Mouse (Mus musculus): ENCODE results near the gene A830018L16Rik. TPM values are rescaled to one million over a fixed set of nuclear protein-coding genes. Genes with fewer than 3 reads are reported as not detected.

The A830018L16Rik gene
- polyA plus RNA-seq (2015; fragmentation: Nextera tagmentation; extraction: Ambion mirVana), result 0.02 and 0.03 TPM in 2 replicates

DNA sequence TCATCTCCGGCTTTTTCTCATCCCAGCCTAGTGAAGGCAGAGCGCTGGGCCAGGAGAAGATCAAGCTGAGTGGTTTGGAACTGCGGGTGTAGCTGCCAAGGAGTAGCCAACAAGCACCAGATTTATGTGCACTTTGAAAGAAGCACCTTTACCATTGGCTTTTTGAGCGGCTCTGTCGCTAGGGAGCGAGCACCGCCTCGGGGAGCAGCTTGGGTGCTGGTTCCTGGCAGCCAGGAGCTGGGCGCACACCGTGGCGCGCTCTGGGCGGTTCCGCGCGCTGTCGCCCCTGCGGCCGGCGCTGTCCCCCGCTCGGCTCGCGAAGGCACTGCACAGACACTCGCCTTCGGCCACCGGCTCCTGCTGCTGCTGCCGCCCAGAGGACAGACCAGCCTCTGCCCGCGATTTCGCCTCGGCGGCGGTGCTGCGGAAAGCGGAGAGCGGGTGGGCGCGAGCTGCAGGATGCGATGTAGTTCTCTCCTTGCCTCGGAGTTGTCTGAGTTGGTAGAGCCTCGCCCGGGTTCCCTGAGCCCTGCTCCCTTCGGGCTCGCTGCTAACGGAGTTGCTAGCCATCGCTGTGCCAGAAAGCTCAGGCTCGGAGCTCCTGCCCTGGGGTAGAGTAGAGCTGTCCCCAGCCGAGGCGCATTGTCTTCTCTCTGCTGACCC, at the start of gene A830018L16Rik:
Gene A830018L16Rik (plus strand): TSS at position 212 of the 663 bp plus-strand sequence.
- Histone ChIP-seq H3K4me3 (replicated peaks) (peak within 1 kb of the TSS; percentile 17; the same call in 1 of the 2 replicates), H3K4me2 (peak within 1 kb of the TSS; percentile 49), H3K27ac (replicated peaks) (no peak within 1 kb of the TSS), H3K36me3 (replicated peaks) (no peaks in the 10 kb centered on the region), H3K9me3 (replicated peaks) (no peaks in the 10 kb centered on the region), H3K27me3 (peaks cover 23% of the 10 kb centered on the region), H3K4me1 (replicated peaks) (no peaks in the 10 kb centered on the region), H3K9ac (no peak within 1 kb of the TSS)
- ATAC-seq (ENCODE audit: insufficient read depth), result no peak
- under 1% methylated on average over 50 of the region's 50 CpGs for WGBS (ENCODE audit: insufficient replicate concordance)

DNA sequence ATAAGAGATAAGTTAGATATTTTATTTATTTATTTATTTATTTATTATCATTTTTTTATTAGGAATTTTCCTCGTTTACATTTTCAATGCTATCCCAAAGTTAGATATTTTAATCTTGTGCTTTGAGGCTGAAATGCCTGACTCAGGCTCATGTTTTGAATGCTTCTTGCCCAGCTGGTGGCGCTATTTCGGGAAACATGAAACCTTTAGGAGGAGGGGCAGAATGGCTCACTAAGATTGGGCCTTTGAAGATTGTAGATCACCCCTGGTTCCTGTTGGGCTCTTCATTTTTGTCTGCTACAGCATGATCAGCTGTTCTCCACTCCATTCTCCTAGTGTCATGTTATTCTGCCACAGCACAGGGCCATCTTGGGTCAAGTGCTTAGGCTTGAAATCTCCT, 28.1 kb upstream of the A830018L16Rik start:
- WGBS (ENCODE audit: insufficient replicate concordance), result 31% methylated on average over 3 of the region's 3 CpGs
- Histone ChIP-seq H3K27me3 (no peaks in the 10 kb centered on the region), H3K4me1 (replicated peaks) (no peaks in the 10 kb centered on the region), H3K9me3 (replicated peaks) (no peaks in the 10 kb centered on the region), H3K9ac (no peak overlapping the region), H3K27ac (replicated peaks) (no peak overlapping the region), H3K36me3 (replicated peaks) (no peaks in the 10 kb centered on the region), H3K4me3 (replicated peaks) (no peak overlapping the region), H3K4me2 (no peak overlapping the region)
- no peak for ATAC-seq (ENCODE audit: insufficient read depth)

DNA sequence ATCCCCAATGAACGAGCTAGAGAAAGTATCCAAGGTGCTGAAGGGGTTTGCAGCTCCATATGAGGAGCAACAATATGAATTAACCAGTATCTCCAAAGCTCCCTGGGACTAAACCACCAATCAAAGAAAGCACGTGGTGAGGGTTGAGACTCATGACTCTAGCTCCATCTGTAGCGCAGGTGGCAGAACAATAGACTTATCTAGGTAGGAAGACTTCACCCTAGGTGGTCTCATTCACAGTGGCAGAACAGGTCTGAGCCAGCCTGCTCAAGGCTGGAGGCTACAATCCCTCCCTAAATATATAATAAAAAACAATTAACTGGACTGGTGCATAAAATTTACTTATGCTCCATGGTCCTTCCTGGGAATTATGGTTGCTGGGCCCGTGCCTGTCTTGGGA, 18.5 kb upstream of the A830018L16Rik start:
- no peak overlapping the region for H3K9ac ChIP-seq
- H3K4me1 ChIP-seq (replicated peaks), result no peaks in the 10 kb centered on the region
- H3K9me3 ChIP-seq (replicated peaks), result no peaks in the 10 kb centered on the region
- no peak overlapping the region for H3K4me2 ChIP-seq
- WGBS (ENCODE audit: insufficient replicate concordance), result 50% methylated on average over 4 of the region's 4 CpGs
- no peak for ATAC-seq (ENCODE audit: insufficient read depth)
- no peak overlapping the region for H3K27ac ChIP-seq (replicated peaks)
- no peaks in the 10 kb centered on the region for H3K27me3 ChIP-seq
- H3K36me3 ChIP-seq (replicated peaks), result no peaks in the 10 kb centered on the region
- H3K4me3 ChIP-seq (replicated peaks), result no peak overlapping the region

DNA sequence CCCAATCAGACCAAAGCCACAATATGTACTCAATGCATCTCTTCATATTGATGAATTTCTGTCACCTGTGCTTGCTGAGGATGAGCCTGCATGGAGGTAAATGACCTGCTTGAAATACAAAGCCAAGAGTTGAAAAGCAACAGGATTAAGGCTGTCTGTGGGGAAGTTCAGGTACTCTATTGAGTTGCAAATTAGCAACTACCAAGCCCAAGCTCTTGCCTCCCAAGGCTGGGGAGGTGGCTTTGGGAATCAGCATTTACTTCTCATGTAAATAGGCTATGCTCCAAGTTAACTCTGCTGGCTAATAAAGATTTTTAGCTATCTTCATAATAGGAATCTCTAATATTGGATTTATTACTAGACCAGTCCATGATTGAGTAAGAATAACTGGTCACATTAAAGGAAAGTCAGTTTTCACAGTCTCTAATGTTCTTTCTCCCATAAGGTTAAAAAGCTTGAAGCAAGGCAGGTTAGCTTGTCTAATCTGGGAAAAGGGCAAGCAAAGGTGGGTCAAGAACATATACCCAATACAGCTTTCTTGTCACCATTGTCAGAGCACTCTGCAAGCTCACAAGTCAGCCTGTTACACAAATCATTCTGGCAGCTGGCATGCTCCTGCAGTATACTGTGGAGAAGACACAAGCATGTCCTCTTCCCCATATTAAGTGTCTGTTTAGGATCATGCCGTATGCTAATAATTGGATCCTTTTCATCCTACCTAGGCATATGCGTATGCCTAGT, 17.7 kb upstream of the A830018L16Rik start:
- Histone ChIP-seq H3K36me3 (replicated peaks) (no peaks in the 10 kb centered on the region), H3K4me2 (no peak overlapping the region), H3K4me3 (replicated peaks) (no peak overlapping the region), H3K9ac (no peak overlapping the region), H3K27ac (replicated peaks) (no peak overlapping the region), H3K4me1 (replicated peaks) (no peaks in the 10 kb centered on the region), H3K9me3 (replicated peaks) (no peaks in the 10 kb centered on the region), H3K27me3 (no peaks in the 10 kb centered on the region)
- no peak for ATAC-seq (ENCODE audit: insufficient read depth)
- WGBS (ENCODE audit: insufficient replicate concordance), result 76% methylated on average over 2 of the region's 2 CpGs

DNA sequence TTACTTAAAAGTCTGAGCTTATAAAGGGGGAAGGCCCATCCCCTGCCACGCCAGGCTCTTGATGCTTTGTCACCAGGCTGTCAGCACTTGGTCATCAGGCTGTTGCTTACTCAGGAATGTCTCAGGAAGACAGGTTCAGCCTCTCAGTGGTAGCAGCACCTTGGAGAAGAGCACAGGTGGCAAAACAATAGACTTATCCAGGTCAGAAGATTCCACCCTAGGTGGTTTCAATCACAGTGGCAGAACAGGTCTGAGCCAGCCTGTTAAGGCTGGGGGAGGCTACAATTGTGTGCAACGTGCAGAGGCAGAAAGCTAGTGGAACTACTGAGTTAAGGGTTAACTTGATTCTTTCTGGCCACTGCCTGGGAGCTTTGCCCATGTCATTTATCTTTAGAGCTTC, 12.7 kb upstream of the A830018L16Rik start:
- ATAC-seq (ENCODE audit: insufficient read depth), result no peak

DNA sequence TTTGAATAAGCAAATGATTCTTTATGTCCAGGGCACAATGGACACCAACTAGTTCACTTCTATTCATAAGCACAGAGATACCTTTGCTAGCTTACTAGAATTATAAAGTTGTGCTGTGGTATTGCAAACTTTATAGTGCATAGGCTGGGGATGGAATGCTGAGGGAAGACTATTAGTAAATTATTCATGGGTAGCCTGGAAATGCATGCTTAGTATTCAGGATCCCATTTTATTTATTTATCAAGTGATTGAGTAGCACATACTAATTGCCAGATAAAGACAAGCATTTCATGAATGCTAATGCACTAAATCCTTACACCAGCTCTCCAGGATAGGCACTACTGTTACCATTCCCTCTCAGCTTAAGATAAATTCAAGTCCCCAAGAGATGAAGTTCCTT, 8.4 kb upstream of the A830018L16Rik start:
- no peak for ATAC-seq (ENCODE audit: insufficient read depth)
- Histone ChIP-seq H3K4me1 (replicated peaks) (no peaks in the 10 kb centered on the region), H3K4me2 (no peak overlapping the region), H3K9me3 (replicated peaks) (no peaks in the 10 kb centered on the region), H3K27me3 (no peaks in the 10 kb centered on the region), H3K4me3 (replicated peaks) (no peak overlapping the region), H3K27ac (replicated peaks) (no peak overlapping the region), H3K9ac (no peak overlapping the region), H3K36me3 (replicated peaks) (no peaks in the 10 kb centered on the region)

More for the DNA sequence above, 12.7 kb upstream of the A830018L16Rik start:
- no peak overlapping the region for H3K9ac ChIP-seq
- no peak overlapping the region for H3K4me2 ChIP-seq
- H3K36me3 ChIP-seq (replicated peaks), result no peaks in the 10 kb centered on the region
- no peaks in the 10 kb centered on the region for H3K9me3 ChIP-seq (replicated peaks)
- H3K27ac ChIP-seq (replicated peaks), result no peak overlapping the region
- no peaks in the 10 kb centered on the region for H3K4me1 ChIP-seq (replicated peaks)
- H3K27me3 ChIP-seq, result no peaks in the 10 kb centered on the region
- WGBS (ENCODE audit: insufficient replicate concordance), result 28% methylated on average over 2 of the region's 2 CpGs
- no peak overlapping the region for H3K4me3 ChIP-seq (replicated peaks)

DNA sequence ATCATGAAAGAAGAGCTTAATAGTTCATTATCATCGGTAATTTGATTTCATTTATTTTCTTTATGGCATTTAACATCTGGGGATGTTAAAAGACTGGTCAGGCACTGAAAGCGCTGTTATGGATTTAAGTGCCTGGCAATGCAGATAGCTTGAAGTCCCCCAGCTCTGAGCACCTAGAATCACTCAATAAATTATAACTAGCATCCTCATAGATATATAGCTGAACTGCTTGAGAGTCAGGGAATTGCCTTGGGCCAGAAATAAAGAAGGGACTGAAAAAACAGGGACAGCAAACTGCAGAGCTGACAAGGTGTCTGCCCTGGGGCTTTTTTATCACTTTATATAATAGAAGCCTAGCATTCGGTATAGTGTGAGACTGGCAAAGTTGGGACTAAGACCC, 7.9 kb upstream of the A830018L16Rik start:
- H3K9ac ChIP-seq, result no peak overlapping the region
- ATAC-seq (ENCODE audit: insufficient read depth), result no peak
- no peaks in the 10 kb centered on the region for H3K4me1 ChIP-seq (replicated peaks)

DNA sequence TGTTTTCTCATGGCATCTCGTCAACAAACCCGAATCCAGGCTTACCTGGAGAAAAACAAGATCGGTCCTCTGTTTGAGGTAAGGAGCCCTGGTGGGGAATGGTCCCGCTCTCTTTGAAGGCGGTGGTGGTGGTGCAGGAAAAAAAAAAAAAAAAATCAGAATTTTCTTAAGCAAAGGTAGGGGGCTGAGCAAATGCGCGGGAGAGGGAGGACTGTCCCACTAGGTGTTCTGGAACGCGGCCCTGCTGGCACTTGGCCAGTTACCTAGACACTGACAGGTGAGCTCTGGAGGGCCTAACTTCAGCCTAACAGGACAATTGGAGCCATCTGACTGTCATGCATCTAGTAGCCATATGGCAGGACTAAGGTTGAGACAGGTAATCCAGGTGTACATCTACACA, 655 bp downstream of the A830018L16Rik start:
- Histone ChIP-seq H3K36me3 (replicated peaks) (no peaks in the 10 kb centered on the region), H3K9me3 (replicated peaks) (no peaks in the 10 kb centered on the region), H3K27me3 (peaks cover 23% of the 10 kb centered on the region), H3K4me1 (replicated peaks) (no peaks in the 10 kb centered on the region), H3K4me3 (replicated peaks) (peak overlapping the region; percentile 17; the same call in 1 of the 2 replicates), H3K4me2 (peak overlapping the region; percentile 49), H3K9ac (no peak overlapping the region), H3K27ac (replicated peaks) (no peak overlapping the region)
- ATAC-seq (ENCODE audit: insufficient read depth), result no peak
- WGBS (ENCODE audit: insufficient replicate concordance), result 3% methylated on average over 9 of the region's 9 CpGs

More for the DNA sequence above, 7.9 kb upstream of the A830018L16Rik start:
- Histone ChIP-seq H3K27ac (replicated peaks) (no peak overlapping the region), H3K36me3 (replicated peaks) (no peaks in the 10 kb centered on the region), H3K9me3 (replicated peaks) (no peaks in the 10 kb centered on the region), H3K27me3 (no peaks in the 10 kb centered on the region), H3K4me2 (no peak overlapping the region), H3K4me3 (replicated peaks) (no peak overlapping the region)
- WGBS (ENCODE audit: insufficient replicate concordance), result 58% methylated on average over 3 of the region's 3 CpGs

DNA sequence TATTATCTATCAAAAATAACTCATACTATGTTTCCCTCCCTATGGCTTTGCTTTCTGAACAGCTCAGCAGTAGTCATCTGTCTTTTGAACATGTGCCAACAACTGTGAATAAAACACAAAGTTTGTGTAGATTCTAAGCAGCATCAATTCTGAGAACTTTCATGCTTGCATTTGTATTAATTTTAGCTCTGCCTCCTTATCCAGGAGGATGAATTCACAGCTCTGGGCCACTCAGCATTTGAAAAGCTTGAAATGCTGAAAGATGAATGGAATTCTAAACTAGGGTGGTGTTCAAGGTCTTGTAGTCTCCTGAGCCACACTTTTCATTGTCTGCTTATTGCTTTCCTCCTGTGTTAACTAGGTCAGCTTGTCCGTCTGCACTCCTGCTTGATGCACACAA, 13.4 kb downstream of the A830018L16Rik start:
- Histone ChIP-seq H3K4me3 (replicated peaks) (no peak overlapping the region), H3K27me3 (no peaks in the 10 kb centered on the region), H3K4me1 (replicated peaks) (no peaks in the 10 kb centered on the region), H3K9ac (no peak overlapping the region), H3K4me2 (no peak overlapping the region), H3K27ac (replicated peaks) (no peak overlapping the region), H3K36me3 (replicated peaks) (no peaks in the 10 kb centered on the region), H3K9me3 (replicated peaks) (no peaks in the 10 kb centered on the region)
- ATAC-seq (ENCODE audit: insufficient read depth), result no peak
- WGBS (ENCODE audit: insufficient replicate concordance), result 61% methylated on average over 1 of the region's 1 CpGs

DNA sequence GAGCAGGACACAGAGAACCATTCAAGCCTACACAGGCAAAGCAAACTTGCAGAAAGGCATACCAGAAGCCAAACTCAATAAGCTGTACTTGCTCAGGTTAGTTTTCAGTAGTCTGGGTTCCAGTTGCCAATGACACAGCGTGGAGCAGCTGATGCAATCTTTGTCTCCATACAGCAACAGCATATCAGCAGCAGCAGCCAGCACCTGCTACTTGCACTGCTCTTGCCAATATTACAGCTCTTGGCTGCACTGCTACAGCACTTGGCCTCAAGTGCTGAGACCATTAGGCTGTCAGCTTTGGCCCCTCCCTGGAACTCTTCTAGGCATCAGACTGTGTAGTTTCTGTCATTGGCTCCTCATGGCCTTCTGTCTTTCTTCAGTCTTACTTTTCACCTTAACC, 44.4 kb downstream of the A830018L16Rik start:
- Histone ChIP-seq H3K4me1 (replicated peaks) (no peaks in the 10 kb centered on the region), H3K4me2 (no peak overlapping the region), H3K9me3 (replicated peaks) (no peaks in the 10 kb centered on the region), H3K27ac (replicated peaks) (no peak overlapping the region), H3K4me3 (replicated peaks) (no peak overlapping the region), H3K27me3 (no peaks in the 10 kb centered on the region), H3K36me3 (replicated peaks) (no peaks in the 10 kb centered on the region), H3K9ac (no peak overlapping the region)
- WGBS (ENCODE audit: insufficient replicate concordance), result 13% methylated on average over 1 of the region's 1 CpGs
- ATAC-seq (ENCODE audit: insufficient read depth), result no peak

DNA sequence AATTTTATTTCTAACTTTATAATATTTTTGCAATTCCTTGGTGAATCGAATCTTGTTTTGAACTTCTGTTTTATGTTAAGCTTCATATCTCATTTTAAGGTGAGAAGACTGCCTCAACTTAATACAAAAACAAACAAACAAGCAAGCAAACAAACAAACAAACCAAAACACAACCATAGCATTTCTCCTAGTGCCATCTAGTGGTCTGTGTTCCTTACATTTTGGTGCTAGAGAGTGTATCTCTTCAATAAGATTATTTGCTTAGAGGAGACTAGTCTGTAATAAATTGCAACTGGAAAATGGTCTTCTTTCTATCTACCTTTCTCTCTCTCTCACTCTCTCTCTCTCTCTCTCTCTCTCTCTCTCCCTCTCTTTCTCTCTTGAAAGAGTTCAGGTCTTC, 52.4 kb downstream of the A830018L16Rik start:
- no peak overlapping the region for H3K4me3 ChIP-seq (replicated peaks)
- no peak overlapping the region for H3K9ac ChIP-seq
- H3K27me3 ChIP-seq, result no peaks in the 10 kb centered on the region
- WGBS (ENCODE audit: insufficient replicate concordance), result 29% methylated on average over 1 of the region's 1 CpGs
- H3K27ac ChIP-seq (replicated peaks), result no peak overlapping the region
- no peaks in the 10 kb centered on the region for H3K9me3 ChIP-seq (replicated peaks)
- no peak for ATAC-seq (ENCODE audit: insufficient read depth)
- no peaks in the 10 kb centered on the region for H3K4me1 ChIP-seq (replicated peaks)
- no peak overlapping the region for H3K4me2 ChIP-seq
- no peaks in the 10 kb centered on the region for H3K36me3 ChIP-seq (replicated peaks)
